Mouse (Mus musculus) urinary bladder, adult 2 months (tissue): ENCODE data around the gene Bysl. TPM values are rescaled to one million over a fixed set of nuclear protein-coding genes. Genes with fewer than 3 reads are reported as not detected.

Experiments
- DNase-seq: peaks from one replicate; pipeline ENCODE4 v3.0.0; 2022; ENCODE audit warnings: low spot score
- polyA plus RNA-seq: library from polyadenylated mRNA; depleted of rRNA; stranded (reverse); fragments of >200 nt; gene quantifications from 2 replicates; pipeline ENCODE4 v1.2.3, GENCODE M21; 2012

Gene Bysl
- polyA plus RNA-seq, 1 experiment: 15.3 TPM

DNA sequence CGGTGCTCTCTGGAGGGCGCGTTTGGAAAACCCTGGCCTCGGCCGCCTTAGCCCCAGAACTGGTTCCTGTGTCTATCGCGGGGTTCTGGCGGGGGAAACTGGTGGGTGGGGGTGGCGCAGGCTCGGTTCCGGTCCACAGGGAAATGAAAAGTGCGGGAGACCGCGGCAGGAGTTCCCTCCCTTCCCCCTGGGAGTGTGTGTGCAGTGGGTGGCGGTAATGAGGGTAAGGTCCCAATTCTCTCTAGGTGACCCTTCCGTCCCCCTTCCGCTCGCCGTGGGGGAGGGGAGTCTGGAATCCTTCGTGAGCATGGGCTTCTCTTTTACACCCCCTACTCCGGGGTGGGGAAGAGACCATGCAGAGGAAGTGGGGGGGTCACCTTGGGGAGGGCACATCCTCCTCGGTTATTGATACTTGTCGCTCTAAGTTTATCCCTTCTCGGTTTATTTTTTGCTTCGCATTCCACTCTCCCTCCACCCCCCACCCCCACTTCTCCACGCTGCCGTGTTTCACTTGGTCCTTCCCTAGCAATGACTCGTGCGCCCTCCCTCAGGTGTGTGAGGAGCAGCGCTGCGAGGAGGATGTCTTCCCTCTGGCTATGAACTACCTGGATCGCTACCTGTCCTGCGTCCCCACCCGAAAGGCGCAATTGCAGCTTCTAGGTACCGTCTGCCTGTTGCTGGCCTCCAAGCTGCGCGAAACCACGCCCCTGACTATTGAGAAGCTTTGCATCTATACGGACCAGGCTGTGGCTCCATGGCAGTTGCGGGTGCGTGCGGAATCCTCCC lies 16.9 kb downstream of the Bysl start:
- DNase-seq: peak; percentile 44

- DNase-seq: peak; percentile 36
Measured at GRCm38 (mm10) chr17:47593854-47594182, 17.5 kb downstream of the Bysl start.

DNA sequence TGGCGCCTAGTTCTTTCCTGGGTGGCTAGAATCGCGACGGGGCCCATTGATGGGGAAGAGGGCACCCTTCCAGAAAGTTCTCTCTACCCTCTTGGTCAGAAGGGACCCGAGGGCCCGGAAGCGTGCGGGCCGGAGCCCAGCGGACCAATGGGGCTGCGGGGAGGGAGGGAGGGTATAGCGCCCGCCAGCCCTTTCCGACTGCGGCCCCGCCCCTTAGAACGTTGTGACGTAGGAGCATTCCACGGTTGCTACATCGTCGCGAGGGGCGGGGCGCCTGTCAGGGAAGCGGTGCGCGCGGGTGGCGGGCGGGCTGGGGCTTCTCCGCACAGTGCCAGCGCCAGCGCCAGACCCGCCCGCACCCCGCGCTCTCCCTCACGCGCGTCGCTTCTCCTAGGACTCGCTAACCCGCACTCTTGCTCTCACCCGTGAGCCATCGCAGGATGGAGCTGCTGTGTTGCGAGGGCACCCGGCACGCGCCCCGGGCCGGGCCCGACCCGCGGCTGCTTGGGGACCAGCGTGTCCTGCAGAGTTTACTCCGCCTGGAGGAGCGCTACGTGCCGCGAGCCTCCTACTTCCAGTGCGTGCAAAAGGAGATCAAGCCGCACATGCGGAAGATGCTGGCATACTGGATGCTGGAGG lies 18.0 kb downstream of the Bysl start:
- DNase-seq: peak; percentile 81

GRCm38 (mm10) chr17:47591073-47591472 lies 20.2 kb downstream of the Bysl start:
- DNase-seq: no peak

DNA sequence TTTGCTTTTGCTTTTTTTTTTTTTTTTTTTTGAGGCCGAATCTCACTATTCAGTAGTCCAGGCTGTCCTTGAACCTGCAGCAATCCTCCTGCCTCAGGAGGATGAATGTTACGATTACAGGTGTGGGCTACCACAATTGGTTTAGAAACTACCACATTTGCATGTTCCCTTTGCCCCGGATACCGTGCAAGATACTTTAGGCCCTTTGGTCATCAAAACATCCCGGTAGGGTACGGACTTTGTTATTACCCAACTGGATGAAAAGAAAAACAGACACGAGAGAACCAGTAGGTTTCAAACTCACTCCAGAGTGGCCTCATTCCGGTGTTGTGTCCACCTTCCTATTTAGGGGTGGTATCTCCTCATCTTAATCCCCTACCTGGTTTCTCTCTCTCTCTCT lies 22.8 kb downstream of the Bysl start:
- DNase-seq: no peak

- no peak for DNase-seq
Measured at GRCm38 (mm10) chr17:47580962-47581361, 30.3 kb downstream of the Bysl start.

DNA sequence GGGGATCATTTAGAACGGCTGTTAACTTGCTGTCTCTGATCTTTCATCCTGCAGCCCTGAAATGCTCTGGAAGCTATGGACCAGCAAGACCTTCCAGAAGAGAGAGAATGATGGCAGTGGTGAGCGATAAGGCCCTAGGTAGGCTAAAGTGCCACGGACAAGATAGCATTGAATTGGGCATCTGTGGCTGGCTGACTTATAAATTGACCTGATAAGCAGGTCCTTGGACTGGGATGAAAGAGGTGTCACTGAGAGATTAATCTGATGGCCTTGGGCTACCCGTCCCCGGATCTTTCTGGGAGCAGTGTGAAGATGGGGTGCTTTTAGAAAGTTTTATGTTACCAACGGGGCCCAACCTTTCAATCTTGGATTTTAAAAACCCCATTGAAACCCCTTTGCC lies 32.6 kb downstream of the Bysl start:
- no peak for DNase-seq

GRCm38 (mm10) chr17:47574830-47575229 lies 36.5 kb downstream of the Bysl start:
- DNase-seq: no peak

DNA sequence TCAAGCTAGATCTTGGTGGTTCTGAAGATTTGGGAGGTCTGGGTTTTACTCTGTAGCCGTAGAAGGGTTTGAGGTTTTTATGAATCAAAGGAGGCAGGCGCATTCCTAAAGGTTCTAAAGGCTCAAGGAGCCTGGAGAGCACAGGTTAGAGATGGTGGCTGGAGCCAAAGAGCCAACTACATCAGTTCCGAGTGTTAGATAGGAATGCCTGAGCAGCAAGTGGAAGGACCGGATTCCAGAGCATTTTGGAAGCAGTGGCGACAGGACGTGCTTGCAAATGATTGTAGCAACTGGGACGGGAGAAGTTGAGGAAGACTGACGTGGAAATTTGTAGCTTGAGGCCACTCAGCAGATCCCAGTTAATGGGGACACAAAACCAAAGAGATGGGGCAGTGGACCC lies 37.3 kb downstream of the Bysl start:
- DNase-seq: no peak

DNA sequence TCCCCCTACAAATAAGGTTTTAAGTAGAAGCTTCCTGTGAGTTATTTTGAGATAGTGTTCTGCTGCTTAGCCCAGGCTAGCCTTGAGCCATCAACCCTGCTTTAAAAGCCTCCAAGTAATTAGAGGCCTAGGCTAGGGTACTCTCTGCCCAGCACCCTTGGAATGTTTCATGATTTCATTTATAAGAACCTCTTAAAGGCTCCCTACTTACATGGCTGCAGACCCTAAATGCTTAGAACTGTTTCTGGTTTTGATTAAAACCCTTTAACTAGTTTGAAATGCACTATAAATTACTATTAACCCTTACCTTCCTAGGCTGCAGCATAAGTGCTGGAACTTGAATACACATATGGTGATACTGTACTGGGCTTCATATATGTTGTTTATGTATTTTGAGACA lies 38.9 kb downstream of the Bysl start:
- no peak for DNase-seq

DNA sequence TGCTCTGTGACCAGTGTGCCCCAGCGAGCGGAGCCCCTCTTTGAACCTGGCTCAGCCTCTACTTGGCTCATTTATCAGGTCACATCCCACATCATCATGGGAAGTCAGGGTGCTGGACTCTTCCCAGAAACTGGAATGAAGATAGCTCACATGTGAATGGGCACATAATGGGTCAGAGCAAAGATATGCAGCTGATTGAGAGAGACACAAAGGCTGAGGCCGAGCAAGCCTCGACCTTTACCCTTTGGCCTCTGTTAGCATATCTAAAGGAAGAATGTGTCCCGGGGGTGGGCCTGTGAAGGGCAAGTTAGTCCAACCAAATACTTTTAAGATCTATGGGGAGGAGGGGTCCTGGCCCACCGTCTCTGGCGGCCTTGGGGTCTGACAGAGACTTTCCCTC lies 39.7 kb downstream of the Bysl start:
- no peak for DNase-seq

DNA sequence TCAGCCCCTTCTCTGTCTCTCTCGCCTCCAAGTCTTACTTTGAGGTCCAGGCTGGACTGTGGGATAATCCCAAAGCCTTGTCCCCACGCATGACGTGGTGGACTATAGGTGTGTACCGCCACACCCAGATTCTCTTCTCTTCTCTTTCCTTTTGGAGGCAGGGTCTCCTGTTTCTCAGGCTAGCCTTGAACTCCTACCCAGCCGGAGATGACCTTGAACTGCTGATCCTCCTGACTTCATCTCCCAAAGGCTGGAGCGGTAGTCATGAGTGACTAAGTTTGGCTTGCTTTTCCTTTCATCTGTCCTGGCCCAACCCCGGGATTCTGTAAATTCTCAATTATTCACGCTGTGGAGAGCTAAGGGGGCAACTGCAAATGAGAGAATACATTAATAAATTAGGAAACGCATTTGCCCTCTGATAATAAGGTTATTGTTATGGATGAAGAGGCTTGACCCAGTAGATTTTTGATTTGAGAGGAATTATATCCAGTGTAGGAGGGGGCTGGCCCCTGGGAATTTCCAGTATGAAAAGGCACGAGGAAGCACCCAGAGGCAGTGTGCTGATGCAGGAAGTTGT lies 42.3 kb downstream of the Bysl start:
- no peak for DNase-seq

DNA sequence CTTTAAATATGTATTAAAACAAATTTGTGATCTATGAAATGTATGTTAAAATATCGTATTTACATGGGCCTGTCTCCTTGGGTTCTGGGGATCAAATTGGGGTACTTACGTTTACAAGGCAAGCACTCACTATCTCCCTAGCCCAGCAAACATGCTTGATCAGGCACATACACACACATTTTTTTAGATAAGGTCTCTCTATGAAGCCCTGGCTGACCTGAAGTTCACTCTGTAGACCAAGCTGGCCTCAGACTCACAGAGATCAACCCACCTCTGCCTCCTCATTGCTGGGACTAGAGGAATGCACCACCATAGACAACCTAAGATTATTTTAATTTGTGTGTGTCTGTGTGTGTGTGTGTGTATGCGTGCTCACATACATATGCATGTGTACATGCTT lies 42.9 kb downstream of the Bysl start:
- DNase-seq: no peak

DNA sequence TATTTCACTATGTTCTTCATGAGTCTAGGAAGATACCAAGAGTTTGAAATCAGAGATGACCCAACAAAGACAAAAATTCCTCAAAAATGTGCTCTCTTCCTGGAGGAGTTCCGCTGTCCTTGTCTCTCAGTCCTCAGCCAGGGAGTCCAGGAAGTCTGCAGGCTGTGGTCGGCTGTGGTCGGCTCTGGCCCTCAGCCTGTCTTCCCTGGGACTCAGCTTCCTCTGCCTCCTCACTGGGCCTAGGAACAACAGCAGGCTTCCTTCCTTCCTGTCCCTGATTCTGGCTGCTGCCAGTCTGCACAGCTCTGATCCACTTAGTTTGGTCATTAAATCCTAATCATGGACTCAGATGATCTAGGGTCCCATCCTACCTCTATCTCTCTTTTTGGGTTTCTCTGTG lies 44.0 kb downstream of the Bysl start:
- DNase-seq: no peak

DNA sequence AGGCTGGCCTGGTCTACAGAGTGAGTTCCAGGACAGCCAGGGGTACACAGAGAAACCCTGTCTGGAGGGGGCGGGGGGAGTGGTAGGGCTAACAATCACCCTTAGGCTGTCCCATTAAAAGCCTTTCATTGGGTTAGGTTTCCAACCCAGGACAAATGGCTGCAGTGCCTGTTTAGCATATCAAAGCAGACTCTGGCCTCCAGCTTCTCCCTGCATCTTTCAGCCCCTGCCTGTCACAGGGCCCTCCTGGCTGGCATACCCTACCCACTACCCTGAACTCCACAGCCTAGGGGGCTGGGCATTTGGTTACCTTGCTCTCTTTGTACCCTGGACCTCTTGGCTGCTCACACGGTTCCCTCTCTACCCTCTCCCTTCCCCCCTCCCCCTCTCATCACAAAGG lies 45.2 kb downstream of the Bysl start:
- no peak for DNase-seq

- DNase-seq: no peak
Measured at GRCm38 (mm10) chr17:47564612-47565011, 46.7 kb downstream of the Bysl start.

- DNase-seq: no peak
Measured at GRCm38 (mm10) chr17:47562875-47563274, 48.4 kb downstream of the Bysl start.

- no peak for DNase-seq
Measured at GRCm38 (mm10) chr17:47559726-47560125, 51.6 kb downstream of the Bysl start.

- no peak for DNase-seq
Measured at GRCm38 (mm10) chr17:47557179-47557578, 54.1 kb downstream of the Bysl start.

GRCm38 (mm10) chr17:47554621-47555020 lies 56.7 kb downstream of the Bysl start:
- no peak for DNase-seq

DNA sequence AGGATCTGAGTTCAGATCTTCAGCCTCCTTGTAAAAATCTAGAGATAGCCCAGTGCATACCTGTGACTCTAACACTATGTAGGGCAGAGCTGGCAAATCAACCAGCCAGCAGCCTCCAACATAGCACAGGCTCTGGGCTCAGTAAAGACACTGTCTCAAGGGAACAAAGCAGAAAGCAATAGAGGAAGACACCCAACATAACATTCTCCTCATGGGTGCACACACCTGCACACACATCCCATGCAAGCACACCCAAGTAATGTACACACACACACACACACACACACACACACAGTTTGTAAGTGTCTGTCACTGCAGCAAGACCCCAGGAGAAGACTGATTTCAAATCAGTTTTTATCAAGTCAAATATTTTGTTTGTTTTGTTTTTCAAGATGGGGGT lies 58.3 kb downstream of the Bysl start:
- no peak for DNase-seq

DNA sequence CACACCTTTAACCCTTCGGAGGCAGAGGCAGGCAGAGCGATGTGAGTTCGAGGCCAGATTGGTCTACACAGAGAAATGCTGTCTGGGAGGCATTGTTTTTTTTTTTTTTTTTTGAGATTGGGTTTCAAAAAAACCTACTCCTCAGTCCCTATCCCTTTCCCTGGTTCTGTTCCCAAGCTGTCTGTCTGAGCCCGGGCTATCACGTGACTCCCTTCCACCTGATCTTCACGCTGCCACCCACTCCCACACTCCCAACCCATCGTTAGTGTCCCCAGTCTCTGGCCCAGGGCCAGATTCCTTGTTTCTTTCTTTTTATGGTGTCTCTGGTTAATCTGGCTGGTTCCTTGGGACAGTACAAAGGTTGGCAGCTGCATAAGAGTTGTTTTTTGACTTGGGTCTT lies 60.2 kb downstream of the Bysl start:
- DNase-seq: no peak
